Mouse (Mus musculus) spleen, adult 18-20 months (tissue): ENCODE data around the gene Rplp0.
A peak's percentile ranks its signal among the peaks of the same experiment; 100 is the strongest.
"Not testable (repeated sequence)": the region's sequence is repeated elsewhere in the genome, so short reads cannot be mapped to it uniquely, and the experiment has no call there.

ENCODE experiments used
- DNase-seq, 2 experiments: peaks; one replicate each; pipeline ENCODE4 v3.0.0; 2022; ENCODE audit warnings: mixed read lengths in 2 of 2

Gene Rplp0

GRCm38 (mm10) chr5:115553801-115554420 is 5.4 kb upstream of the Rplp0 start:
- no peak for DNase-seq

GRCm38 (mm10) chr5:115554536-115555291 is 4.6 kb upstream of the Rplp0 start:
- DNase-seq: no peak

GRCm38 (mm10) chr5:115556217-115556616 is 3.0 kb upstream of the Rplp0 start:
- peak in 1 of 2 experiments; percentile 57 for DNase-seq

GRCm38 (mm10) chr5:115558182-115558794 is 979 bp upstream of the Rplp0 start:
- no peak for DNase-seq

- DNase-seq: no peak
Observed at GRCm38 (mm10) chr5:115560336-115560905, 1.2 kb downstream of the Rplp0 start.

GRCm38 (mm10) chr5:115563771-115564585 is 4.7 kb downstream of the Rplp0 start:
- DNase-seq: no peak

GRCm38 (mm10) chr5:115564737-115565393 is 5.6 kb downstream of the Rplp0 start, which contains the start of gene Gcn1l1:
Gene Gcn1l1, plus strand, starts transcription at chr5:115565254.
- DNase-seq: peak; percentile 65 to 80

GRCm38 (mm10) chr5:115565403-115565802 is 6.1 kb downstream of the Rplp0 start:
- no peak for DNase-seq

GRCm38 (mm10) chr5:115568681-115569080 is 9.4 kb downstream of the Rplp0 start:
- no peak for DNase-seq

- no peak for DNase-seq
Observed at GRCm38 (mm10) chr5:115569308-115569707, 10.0 kb downstream of the Rplp0 start.

GRCm38 (mm10) chr5:115569721-115570120 is 10.5 kb downstream of the Rplp0 start:
- DNase-seq: no peak

GRCm38 (mm10) chr5:115571086-115571485 is 11.8 kb downstream of the Rplp0 start:
- no peak for DNase-seq

GRCm38 (mm10) chr5:115572679-115573535 is 13.6 kb downstream of the Rplp0 start:
- DNase-seq: no peak

- no peak for DNase-seq
Observed at GRCm38 (mm10) chr5:115574992-115575391, 15.7 kb downstream of the Rplp0 start.

GRCm38 (mm10) chr5:115577686-115578085 is 18.4 kb downstream of the Rplp0 start:
- DNase-seq: not testable (repeated sequence)

GRCm38 (mm10) chr5:115578922-115579321 is 19.7 kb downstream of the Rplp0 start:
- DNase-seq: no peak

- no peak for DNase-seq
Observed at GRCm38 (mm10) chr5:115579363-115579762, 20.1 kb downstream of the Rplp0 start.

GRCm38 (mm10) chr5:115580229-115581001 is 21.1 kb downstream of the Rplp0 start:
- no peak for DNase-seq

- DNase-seq: no peak
Observed at GRCm38 (mm10) chr5:115581662-115582061, 22.4 kb downstream of the Rplp0 start.

GRCm38 (mm10) chr5:115585616-115586015 is 26.3 kb downstream of the Rplp0 start:
- no peak for DNase-seq
